Mouse (Mus musculus): Measurements from ENCODE around the gene Galc.

DNA sequence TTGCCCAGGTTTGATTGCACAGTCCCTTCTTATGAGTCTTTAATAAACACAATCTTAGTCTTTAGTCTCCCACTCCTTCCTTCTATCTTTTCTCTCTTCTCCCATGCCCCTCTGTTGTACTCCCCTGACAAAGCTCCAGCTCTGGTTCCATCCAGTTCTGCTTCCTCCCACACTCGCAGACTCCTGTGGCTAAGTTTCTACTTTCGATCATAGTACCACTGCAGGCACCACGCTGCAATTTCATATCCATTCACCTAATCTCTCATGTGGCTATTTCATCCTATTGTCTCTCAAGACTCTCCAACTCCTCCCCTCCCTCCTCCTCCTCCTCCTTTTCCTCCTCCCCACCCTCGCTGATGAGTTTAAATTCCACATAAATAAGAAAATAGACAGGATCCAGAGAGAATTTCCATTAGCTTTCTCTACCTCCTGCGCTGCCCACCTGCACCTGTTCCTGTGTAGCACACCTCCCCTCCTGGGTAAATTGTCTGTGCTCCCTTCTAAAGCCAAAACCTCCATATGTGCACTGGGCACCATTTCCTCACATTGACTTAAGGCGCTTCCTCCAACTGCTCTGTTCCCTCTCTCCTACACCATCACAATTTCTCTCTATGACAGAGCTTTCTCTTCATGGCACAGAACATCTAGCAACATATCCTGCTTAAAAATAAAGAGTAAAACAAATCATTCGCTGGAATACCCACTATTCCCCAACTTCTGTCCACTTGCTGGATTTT, 48.1 kb upstream of the Galc start:
- no peak for TF ChIP-seq CTCF (IDR thresholded peaks at IDR 0.05; ENCODE audit: extremely low read depth, insufficient read length, insufficient replicate concordance, low read depth, low read length)
- no peak for TF ChIP-seq POLR2A (IDR thresholded peaks at IDR 0.05; ENCODE audit: low read depth, low read length)
